Mouse (Mus musculus) erythroblast, embryonic 14.5 days (primary cell): ENCODE measurements at regions not wholly inside any gene's neighbourhood (a gene's known extent, or its start where the extent isn't known, plus 50 kb on each side); places are given as distances from the start of the nearest gene placed in this dataset.

Experiments used
- GATA1 ChIP-seq: IDR thresholded peaks from 2 replicates; pipeline ENCODE4 v1.6.1; 2012; ENCODE audit warnings: low read length, inconsistent platforms, mixed read lengths
- TAL1 ChIP-seq: IDR thresholded peaks from 3 replicates; pipeline ENCODE4 v1.6.1; 2012; ENCODE audit warnings: low read length, inconsistent platforms, mixed read lengths

- TF ChIP-seq TAL1 (no peak), GATA1 (no peak)
Measured at GRCm38 (mm10) chr19:35143131-35143530, 221.0 kb downstream of the Kif20b start.
